Mouse (Mus musculus): ENCODE data around the gene Ddx54. TPM values are rescaled to one million over a fixed set of nuclear protein-coding genes. Genes with fewer than 3 reads are reported as not detected.

Ddx54 gene
- polyA plus RNA-seq, 1 experiment from 2014 or later: 16.2 TPM

GRCm38 (mm10) chr5:120647361-120647760, 34.8 kb downstream of the Ddx54 start:
- Histone ChIP-seq H3K9me3 (replicated peaks) (no peaks in the 10 kb centered on the region), H3K4me3 (replicated peaks) (no peak overlapping the region), H3K36me3 (replicated peaks) (no peaks in the 10 kb centered on the region), H3K27me3 (peaks cover 79% of the 10 kb centered on the region), H3K9ac (no peak overlapping the region), H3K27ac (replicated peaks) (no peak overlapping the region), H3K4me1 (replicated peaks) (peaks cover 23% of the 10 kb centered on the region), H3K4me2 (no peak overlapping the region)
- WGBS (ENCODE audit: insufficient replicate concordance): 46% methylated on average over 4 of the region's 4 CpGs
- no peak for ATAC-seq (ENCODE audit: insufficient read depth)

GRCm38 (mm10) chr5:120647814-120648491, 35.4 kb downstream of the Ddx54 start:
- Histone ChIP-seq H3K27me3 (peaks cover 84% of the 10 kb centered on the region), H3K4me3 (replicated peaks) (peak overlapping the region; percentile 41; the same call in 1 of the 2 replicates), H3K9ac (no peak overlapping the region), H3K36me3 (replicated peaks) (no peaks in the 10 kb centered on the region), H3K4me2 (peak overlapping the region; percentile 67), H3K9me3 (replicated peaks) (no peaks in the 10 kb centered on the region), H3K27ac (replicated peaks) (no peak overlapping the region), H3K4me1 (replicated peaks) (peaks cover 23% of the 10 kb centered on the region)
- 17% methylated on average over 12 of the region's 12 CpGs for WGBS (ENCODE audit: insufficient replicate concordance)
- no peak for ATAC-seq (ENCODE audit: insufficient read depth)

- H3K9ac ChIP-seq: no peak within 1 kb of the TSS; the same call in 1 of the 2 replicates
- peaks cover 77% of the 10 kb centered on the region for H3K27me3 ChIP-seq
- H3K9me3 ChIP-seq (replicated peaks): no peaks in the 10 kb centered on the region
- WGBS (ENCODE audit: insufficient replicate concordance): under 1% methylated on average over 53 of the region's 53 CpGs
- peak; percentile 59 for ATAC-seq (ENCODE audit: insufficient read depth)
- peaks cover 23% of the 10 kb centered on the region for H3K4me1 ChIP-seq (replicated peaks)
- H3K4me3 ChIP-seq (replicated peaks): peak within 1 kb of the TSS; percentile 41
- H3K4me2 ChIP-seq: peak within 1 kb of the TSS; percentile 67
- no peak within 1 kb of the TSS for H3K27ac ChIP-seq (replicated peaks)
- H3K36me3 ChIP-seq (replicated peaks): no peaks in the 10 kb centered on the region
These were observed 36.2 kb downstream of the Ddx54 start, which contains the start of gene Rasal1 for GRCm38 (mm10) chr5:120648569-120649373. Rasal1 (plus strand) TSS chr5:120648812.

GRCm38 (mm10) chr5:120649374-120649933, 36.9 kb downstream of the Ddx54 start:
- Histone ChIP-seq H3K9ac (no peak overlapping the region; the same call in 1 of the 2 replicates), H3K4me2 (peak overlapping the region; percentile 67), H3K9me3 (replicated peaks) (no peaks in the 10 kb centered on the region), H3K36me3 (replicated peaks) (no peaks in the 10 kb centered on the region), H3K4me3 (replicated peaks) (peak overlapping the region; percentile 41), H3K4me1 (replicated peaks) (peaks cover 23% of the 10 kb centered on the region), H3K27ac (replicated peaks) (no peak overlapping the region), H3K27me3 (peaks cover 70% of the 10 kb centered on the region)
- 0 out of 2 replicates have a peak, but pooled peaks have one; percentile 5 for ATAC-seq (ENCODE audit: insufficient read depth)
- WGBS (ENCODE audit: insufficient replicate concordance): 7% methylated on average over 21 of the region's 21 CpGs

- Histone ChIP-seq H3K4me2 (no peak overlapping the region), H3K9me3 (replicated peaks) (no peaks in the 10 kb centered on the region), H3K4me1 (replicated peaks) (peaks cover 23% of the 10 kb centered on the region), H3K36me3 (replicated peaks) (no peaks in the 10 kb centered on the region), H3K27ac (replicated peaks) (no peak overlapping the region), H3K9ac (no peak overlapping the region), H3K4me3 (replicated peaks) (no peak overlapping the region), H3K27me3 (peaks cover 70% of the 10 kb centered on the region)
- no peak for ATAC-seq (ENCODE audit: insufficient read depth)
- 19% methylated on average over 13 of the region's 13 CpGs for WGBS (ENCODE audit: insufficient replicate concordance)
These were observed 37.4 kb downstream of the Ddx54 start for GRCm38 (mm10) chr5:120649938-120650337.

- ATAC-seq (ENCODE audit: insufficient read depth): no peak
- 37% methylated on average over 5 of the region's 5 CpGs for WGBS (ENCODE audit: insufficient replicate concordance)
- Histone ChIP-seq H3K4me1 (replicated peaks) (peaks cover 23% of the 10 kb centered on the region), H3K27ac (replicated peaks) (no peak overlapping the region), H3K4me2 (no peak overlapping the region), H3K36me3 (replicated peaks) (no peaks in the 10 kb centered on the region), H3K27me3 (peaks cover 65% of the 10 kb centered on the region), H3K9me3 (replicated peaks) (no peaks in the 10 kb centered on the region), H3K4me3 (replicated peaks) (no peak overlapping the region), H3K9ac (no peak overlapping the region)
These were observed 38.7 kb downstream of the Ddx54 start for GRCm38 (mm10) chr5:120651230-120651629.

- H3K27me3 ChIP-seq: peaks cover 55% of the 10 kb centered on the region
- no peaks in the 10 kb centered on the region for H3K9me3 ChIP-seq (replicated peaks)
- 67% methylated on average over 28 of the region's 28 CpGs for WGBS (ENCODE audit: insufficient replicate concordance)
- ATAC-seq (ENCODE audit: insufficient read depth): no peak
- H3K4me3 ChIP-seq (replicated peaks): no peak overlapping the region
- no peaks in the 10 kb centered on the region for H3K36me3 ChIP-seq (replicated peaks)
- H3K27ac ChIP-seq (replicated peaks): no peak overlapping the region
- H3K4me2 ChIP-seq: no peak overlapping the region
- no peak overlapping the region for H3K9ac ChIP-seq
- peaks cover 21% of the 10 kb centered on the region for H3K4me1 ChIP-seq (replicated peaks)
These were observed 40.6 kb downstream of the Ddx54 start for GRCm38 (mm10) chr5:120652915-120653701.

- WGBS (ENCODE audit: insufficient replicate concordance): 69% methylated on average over 2 of the region's 2 CpGs
- Histone ChIP-seq H3K36me3 (replicated peaks) (no peaks in the 10 kb centered on the region), H3K27ac (replicated peaks) (no peak overlapping the region), H3K9me3 (replicated peaks) (no peaks in the 10 kb centered on the region), H3K4me2 (no peak overlapping the region), H3K4me3 (replicated peaks) (no peak overlapping the region), H3K9ac (no peak overlapping the region), H3K27me3 (peaks cover 51% of the 10 kb centered on the region), H3K4me1 (replicated peaks) (peaks cover 13% of the 10 kb centered on the region)
- no peak for ATAC-seq (ENCODE audit: insufficient read depth)
These were observed 41.3 kb downstream of the Ddx54 start for GRCm38 (mm10) chr5:120653873-120654272.

GRCm38 (mm10) chr5:120656281-120656751, 43.8 kb downstream of the Ddx54 start:
- Histone ChIP-seq H3K4me1 (replicated peaks) (peaks cover 2% of the 10 kb centered on the region; the same call in 1 of the 2 replicates), H3K9ac (no peak overlapping the region), H3K4me3 (replicated peaks) (no peak overlapping the region), H3K27me3 (peaks cover 38% of the 10 kb centered on the region), H3K4me2 (no peak overlapping the region), H3K9me3 (replicated peaks) (no peaks in the 10 kb centered on the region), H3K36me3 (replicated peaks) (no peaks in the 10 kb centered on the region), H3K27ac (replicated peaks) (no peak overlapping the region)
- ATAC-seq (ENCODE audit: insufficient read depth): no peak
- 68% methylated on average over 12 of the region's 12 CpGs for WGBS (ENCODE audit: insufficient replicate concordance)

GRCm38 (mm10) chr5:120660816-120661215, 48.3 kb downstream of the Ddx54 start:
- no peaks in the 10 kb centered on the region for H3K36me3 ChIP-seq (replicated peaks)
- no peaks in the 10 kb centered on the region for H3K4me1 ChIP-seq (replicated peaks)
- ATAC-seq (ENCODE audit: insufficient read depth): no peak
- H3K27me3 ChIP-seq: peaks cover 21% of the 10 kb centered on the region; the same call in 1 of the 2 replicates
- no peak overlapping the region for H3K4me3 ChIP-seq (replicated peaks)
- WGBS (ENCODE audit: insufficient replicate concordance): 53% methylated on average over 5 of the region's 5 CpGs
- H3K9ac ChIP-seq: no peak overlapping the region
- H3K4me2 ChIP-seq: no peak overlapping the region
- H3K27ac ChIP-seq (replicated peaks): no peak overlapping the region
- no peaks in the 10 kb centered on the region for H3K9me3 ChIP-seq (replicated peaks)
